Mouse (Mus musculus) liver (tissue): ENCODE results near the gene Dlx4.
A peak's percentile ranks its signal among the peaks of the same experiment; 100 is the strongest.

Experiments used
- DNase-seq: peaks from one replicate; pipeline ENCODE4 v3.0.0-alpha.2; 2020; ENCODE audit warnings: mixed read lengths

Gene Dlx4

DNA sequence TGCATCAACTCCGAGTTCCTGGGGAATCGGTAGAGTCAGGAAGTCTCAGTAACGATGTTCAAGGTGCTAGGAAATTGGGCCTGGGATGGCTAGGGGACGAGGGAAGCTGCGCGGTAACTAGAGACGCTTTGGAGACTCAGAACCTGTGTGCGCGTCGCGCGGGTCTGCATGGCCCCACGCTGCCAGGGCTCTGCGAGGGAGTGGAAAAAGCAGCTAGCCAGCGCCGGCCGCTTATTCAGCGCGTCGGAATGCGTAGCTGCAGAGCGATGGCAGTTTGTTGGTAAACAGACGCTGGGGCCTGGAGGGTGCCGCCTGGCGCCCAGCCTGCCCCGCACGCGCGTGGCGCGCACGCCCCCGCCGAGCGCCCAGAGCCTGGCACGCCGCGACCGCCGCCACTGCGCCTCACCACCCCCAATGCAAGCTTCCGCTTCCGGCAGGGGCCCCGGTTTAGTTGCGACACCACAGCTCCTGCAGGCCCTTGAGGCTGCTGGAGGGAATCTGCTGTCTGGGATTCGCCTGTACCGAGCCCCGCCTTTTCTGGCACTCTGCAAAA lies at the start of gene Dlx4:
Dlx4 (minus strand) TSS at position 413 of the 553 bp plus-strand sequence.
- peak; percentile 53 for DNase-seq

DNA sequence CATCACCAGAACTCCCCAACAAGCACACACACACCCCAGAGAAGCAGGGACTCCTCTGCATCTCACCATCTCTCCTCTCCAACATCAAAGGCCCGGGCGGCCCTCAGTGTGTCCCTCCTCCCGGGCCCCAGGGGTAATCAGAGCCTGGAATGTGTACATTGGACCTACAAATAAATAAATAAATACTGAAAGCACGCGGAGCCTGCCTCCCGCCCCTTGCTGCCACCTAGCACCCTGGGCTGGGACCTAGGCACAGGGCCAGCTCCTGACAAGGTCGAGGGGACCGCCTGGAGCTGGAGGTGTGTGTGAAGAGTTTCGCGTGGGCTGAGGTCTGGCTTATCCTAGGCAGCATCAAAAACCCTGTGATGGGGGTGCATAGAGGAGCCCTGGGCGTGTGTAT lies 43.8 kb upstream of the Dlx4 start:
- DNase-seq, result no peak

DNA sequence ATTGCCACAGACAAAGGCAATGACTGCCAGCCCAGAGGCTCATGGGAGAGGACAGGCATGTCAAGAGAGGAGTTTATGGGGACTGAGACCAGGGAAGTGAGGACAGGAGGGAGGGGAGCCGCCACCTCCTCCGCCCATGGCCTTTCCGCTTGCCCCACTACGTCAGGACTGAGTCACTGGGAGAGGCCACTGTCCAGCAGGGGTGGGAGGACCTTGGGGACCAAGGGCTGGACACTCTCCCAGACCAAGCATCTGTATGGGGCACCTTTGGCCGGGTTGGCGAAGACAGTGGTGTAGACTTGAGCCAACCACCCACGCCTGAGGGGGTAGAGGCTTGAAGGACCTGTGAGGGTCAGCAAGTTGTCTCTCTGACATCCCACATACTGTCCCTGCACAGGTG lies 40.8 kb upstream of the Dlx4 start:
- no peak for DNase-seq

DNA sequence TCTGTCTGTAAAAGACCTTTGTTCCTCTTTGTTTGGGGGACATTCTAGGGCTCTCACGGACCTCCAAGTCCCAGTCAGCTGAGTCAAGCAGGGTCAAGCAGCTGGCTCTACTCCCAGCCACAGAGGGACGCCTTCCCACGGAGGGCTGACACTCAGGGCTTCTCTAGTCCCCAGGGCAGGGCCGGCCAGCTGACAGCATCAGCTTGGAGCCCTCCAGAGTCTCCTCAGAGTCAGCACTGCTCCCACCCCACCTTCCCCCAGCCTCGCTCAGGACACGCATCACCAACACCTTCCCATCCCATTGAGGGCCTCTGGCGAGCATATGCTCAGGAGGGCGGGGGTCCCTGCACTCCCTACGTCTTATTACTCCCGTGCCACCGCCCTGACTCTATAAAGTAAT lies 39.6 kb upstream of the Dlx4 start:
- no peak for DNase-seq

DNA sequence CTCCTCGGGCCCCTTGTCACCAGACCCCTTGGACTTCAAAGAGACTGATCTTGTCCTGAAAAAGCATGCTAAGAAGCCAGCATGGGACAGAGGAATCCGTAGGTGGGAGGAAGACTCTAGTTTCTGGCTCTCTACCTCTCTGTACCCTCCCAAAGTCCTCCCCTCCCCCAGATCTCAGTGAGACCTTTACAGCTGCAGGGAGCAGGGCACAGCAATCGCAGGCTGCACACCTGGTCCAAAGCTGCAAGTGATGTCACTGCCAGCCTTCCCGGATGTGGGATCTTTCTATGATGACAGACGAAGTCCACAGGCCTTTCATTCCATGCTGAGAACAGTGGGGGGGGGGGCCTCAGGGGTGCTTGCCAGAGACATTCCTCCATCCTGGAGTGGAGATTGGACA lies 38.5 kb upstream of the Dlx4 start:
- DNase-seq, result no peak

DNA sequence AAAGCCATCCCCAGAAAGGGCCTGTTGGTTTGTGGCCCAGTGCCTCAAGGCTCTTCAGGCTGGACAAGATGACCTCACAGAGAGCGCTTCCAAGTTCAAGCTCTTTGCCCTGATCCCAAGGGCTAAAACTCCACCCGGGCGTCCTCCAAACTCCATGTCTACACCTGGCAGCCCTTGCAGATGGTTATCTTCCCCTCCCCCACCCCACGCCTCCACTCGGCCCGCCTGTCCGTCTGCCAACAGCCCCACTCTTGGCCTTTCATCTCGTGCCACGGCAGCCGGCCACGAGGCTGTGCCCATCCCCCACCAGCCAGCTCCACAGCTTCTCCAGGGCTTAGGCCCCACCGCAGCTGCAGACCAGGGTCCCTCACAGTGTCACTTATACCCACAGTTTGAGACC lies 33.2 kb upstream of the Dlx4 start:
- no peak for DNase-seq

DNA sequence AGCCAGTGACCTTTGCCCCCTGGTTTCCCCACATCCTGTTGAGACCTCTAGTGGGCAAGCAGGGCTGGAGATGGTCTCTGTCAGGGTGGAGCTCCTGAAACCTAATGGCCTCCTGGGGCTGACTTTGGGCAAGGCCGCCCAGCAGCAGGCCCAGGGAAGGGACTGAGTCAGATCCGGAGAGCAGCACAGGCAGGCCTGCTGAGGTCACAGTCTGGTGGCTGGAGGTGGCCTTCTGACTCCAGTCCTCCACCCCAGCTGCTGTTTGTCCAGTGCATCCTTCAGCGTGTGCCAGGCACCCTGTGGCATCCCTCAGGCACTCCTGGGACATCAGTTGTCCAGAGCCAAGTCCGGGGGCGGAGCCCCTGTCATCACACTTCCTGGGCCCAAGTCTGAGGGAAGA lies 19.8 kb upstream of the Dlx4 start:
- no peak for DNase-seq

DNA sequence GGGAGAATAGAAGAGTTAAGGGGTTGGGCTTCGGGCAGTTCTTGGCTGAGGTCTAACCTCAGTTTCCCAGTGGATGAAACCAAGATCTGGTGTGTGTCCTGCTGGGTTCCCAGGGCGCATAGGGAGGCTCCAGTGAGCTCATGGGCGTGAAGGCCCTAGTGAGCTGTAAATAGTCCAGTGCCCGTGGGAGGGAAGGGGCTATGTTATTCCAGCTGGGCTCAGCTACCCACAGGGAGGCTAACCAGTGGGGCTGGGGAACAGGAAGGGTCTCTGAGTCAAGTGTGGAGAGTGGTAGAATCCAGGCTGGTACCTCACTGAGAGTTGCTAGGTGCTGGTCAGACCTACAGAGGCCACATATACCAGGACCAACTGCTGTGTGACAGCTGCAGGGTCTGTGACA lies 15.6 kb upstream of the Dlx4 start:
- DNase-seq, result no peak

DNA sequence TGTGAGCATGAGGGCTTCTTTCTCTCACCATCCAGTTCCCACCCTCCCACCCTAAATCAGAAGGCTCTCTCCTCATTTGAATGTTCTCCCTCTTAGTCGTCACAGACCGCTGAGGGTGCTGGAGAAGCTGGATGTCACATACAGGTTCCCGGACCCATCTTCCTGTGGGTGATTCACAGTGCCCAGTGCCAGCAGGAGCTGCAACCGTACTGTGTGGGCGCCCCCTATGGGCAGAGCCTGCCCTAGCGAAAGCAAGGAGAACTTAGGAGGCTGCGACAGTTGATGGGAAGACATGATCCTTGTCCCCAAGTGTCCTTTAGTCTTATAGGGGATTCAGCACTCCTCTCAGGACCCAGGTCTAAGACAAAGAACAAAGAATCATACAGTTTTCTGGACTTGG lies 14.6 kb upstream of the Dlx4 start:
- peak; percentile 43 for DNase-seq

DNA sequence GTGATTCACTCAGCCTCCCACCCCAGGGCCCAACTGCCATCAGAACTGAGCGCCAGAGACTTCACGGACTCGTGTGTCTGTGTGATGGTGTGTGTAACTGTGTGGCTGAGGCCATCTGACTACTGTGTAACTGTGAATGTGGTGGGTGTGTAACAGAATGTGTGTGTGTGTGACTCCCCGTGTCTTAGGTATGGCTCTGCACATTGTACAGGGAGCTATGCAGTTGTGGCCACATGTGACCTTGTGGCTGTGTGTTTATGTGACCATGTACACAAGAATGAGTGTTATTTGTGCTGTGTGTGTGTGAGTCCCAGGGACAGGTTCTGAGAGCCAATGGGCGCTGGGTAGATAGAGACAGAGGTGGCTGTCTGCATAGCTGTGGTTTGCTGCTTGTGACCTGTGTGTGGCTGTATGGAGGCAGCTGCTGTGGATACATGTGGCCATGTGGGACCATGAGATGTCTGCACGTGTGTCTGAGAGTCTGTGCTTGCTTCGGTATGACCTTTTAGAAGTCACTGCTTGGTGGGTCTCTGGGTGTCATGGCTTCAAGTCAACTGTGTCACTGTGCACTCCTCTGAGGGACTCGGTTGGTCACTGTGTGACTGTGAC lies 13.8 kb upstream of the Dlx4 start:
- DNase-seq, result no peak

DNA sequence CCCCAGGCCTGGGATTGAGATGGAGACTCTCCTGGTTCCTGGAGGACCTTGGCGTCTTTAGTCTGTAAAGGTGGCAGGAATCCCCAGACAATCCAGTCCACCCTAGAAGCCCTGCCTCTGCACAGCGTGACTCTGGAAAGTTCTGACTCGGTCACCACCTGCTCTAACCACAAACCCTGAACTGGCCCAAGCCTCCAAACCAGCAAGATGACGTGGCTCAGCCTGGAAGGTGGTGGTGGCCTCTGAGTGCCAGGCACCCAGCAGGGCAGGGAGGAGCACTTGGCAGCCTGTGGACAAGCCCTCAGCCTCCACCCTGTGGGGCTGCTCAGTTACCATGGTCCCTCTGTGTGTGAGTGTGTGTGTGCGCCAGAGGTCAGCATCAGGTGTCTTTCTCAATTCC lies 11.8 kb upstream of the Dlx4 start:
- DNase-seq, result no peak

DNA sequence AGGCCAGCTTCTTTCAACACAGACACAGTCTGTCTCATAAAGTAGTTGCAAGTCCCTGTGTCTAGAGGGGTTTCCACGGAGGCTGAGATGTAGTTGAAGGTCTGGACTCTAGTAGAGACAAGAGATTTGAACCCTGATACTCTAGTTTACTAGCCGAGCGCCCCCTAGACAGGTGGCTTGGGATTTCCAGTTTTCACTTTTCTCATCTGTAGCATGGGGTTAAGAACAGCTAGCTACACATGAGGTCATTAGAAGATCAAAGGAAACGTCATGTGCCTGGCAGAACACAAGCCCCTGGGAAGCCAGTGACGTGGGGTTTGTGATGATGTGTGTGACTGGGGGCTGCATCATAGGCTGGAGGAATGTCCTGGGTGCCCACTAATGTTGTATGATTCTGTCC lies 11.3 kb upstream of the Dlx4 start:
- no peak for DNase-seq

DNA sequence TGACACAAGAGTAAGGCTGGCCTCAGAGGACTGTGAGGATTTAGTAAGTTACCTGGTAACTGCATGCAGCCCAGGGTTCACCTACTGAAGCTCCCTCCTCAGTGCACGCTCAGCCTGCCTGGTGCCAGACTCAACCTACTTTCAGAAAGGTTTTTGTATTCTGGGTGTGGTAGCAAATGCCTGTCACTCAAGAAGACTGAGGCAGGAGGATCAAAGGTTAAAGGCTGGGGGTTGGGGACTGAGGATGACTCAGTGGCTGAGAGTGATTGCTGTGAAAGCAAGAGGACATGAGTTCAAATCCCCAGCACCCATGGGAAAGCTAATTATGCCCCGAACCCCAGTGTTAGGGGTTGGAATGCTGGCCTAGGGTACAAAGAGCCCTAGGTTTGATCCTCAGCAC lies 9.4 kb upstream of the Dlx4 start:
- DNase-seq, result no peak

DNA sequence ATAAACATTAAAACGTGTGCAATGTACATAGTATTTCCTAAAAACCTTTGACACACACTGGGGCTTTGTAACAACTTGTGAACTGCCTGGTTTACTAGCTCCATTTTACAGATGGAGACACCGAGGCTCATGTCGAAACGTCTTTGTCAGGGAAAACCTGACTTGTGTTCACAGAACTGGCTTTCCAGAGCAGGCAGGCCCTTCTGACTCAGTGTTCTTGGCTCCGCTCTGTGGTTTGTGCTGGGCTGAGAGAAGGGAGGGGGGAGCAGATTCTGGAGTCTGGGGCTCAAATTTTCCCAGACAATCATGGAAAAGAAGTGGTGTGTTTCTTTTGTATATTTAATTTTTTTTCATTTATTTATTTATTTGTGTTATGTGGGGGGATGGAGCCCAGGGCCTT lies 7.6 kb upstream of the Dlx4 start:
- DNase-seq, result no peak

DNA sequence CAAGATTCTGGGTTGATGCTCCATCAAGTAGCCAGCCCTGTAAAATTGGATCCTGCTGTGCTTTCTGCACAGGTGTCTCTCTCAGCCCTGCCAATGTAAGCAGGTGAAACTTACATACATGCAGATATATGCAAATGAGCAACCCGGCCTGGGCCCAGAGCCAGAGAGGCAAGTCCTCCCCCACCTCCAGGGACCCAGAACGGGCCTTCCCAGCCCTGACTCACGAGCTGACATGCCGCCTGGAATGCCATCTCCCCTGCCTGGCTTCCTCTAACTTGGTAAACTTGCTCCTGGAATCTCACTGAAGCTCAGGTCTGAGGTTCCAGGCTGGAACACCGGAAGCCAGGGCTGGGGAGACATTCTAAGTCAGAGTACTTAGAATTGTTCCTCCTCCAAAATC lies 7.1 kb upstream of the Dlx4 start:
- no peak for DNase-seq

DNA sequence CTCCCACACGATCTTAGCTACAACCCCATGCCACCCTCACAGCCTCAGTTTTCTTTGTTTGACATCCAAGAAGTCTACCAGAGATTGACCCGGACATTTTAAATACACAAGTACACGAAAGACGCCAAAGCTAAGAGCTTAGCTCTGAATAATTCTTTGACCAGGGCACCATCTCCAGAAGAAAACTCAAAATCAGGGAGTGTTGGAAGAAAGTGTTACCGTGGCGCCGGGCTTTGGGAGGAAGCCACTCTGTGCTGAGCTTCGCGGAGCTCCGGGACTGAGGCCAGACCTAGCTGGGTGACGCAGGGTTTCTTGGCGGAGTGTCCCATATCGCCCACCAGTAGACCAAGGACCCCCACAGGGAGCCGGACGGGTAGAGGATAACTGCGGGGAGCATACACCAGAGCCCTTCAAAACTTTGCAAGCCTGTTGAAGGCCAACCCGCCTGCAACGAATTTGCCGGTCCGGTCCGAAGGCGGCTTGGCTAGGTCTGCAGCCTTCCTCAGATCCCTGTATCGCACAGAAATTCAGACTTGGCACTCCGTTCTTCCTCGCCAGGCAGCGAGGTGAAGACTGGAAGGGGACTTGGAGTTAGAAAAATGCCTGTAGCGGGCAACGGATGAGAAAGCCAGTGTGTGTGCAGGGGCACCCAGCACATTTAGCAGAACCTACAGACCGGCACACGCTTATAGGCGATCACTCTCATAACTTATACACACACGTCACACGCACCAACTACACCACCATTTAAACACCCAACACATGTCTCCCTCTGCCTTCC lies 4.4 kb upstream of the Dlx4 start:
- no peak for DNase-seq

DNA sequence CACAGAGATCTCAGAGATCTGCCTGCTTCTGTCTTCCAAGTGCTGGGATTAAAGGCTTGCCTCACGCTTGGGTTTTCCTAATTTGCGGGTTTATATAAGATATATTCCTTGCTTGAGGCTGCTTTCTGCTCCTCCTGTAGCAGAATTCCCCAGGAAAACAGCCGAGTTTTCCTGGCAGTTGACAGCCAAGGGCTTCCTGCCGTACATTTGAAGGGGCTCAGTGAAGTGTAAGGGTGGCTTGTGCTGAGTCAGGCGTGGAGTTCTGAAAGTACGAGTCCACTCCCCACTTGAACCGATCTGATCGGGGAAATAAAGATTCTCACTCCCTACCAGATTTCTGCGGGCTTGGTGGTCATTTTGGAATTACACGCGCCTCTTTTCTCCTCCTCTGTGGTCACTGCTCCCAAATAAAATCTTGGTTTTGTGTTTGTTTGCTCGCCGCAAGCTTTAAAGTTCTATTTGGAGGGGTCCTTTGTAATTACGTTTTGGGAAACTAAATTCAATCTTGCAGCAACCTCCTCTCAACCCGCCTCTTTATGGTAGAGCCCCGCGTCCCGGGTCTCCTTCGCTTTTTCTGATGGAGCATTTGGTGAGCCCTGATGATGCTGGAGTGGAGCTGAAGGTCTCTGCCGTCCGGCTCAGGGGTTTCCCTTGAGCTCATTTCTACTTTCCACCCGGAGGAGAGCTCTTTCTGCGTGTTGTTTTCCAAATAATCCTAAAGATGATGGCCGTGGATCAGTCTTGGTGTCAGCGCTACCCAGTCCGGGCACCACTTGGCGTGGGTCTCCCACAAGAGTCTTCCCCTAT lies 3.6 kb upstream of the Dlx4 start:
- DNase-seq, result no peak

DNA sequence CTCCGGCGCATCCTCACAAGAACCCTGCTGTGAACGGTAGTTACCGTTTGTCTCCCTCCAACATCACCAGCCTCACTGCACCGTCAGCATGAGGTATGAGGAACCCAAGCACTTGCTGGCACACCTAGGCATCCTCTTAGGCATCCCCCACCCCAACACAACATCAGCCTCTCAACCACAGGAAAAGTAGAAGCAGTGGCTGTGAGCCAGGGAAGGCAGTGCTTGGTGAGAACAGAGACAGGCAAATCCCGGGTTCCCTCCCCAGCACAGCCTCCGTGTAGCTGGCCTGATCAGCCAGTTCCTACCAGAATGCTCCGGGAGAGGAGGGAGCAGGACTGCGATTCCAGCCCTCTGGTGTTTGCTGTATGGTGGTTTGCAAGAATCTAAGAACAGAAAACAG lies 2.7 kb upstream of the Dlx4 start:
- no peak for DNase-seq

DNA sequence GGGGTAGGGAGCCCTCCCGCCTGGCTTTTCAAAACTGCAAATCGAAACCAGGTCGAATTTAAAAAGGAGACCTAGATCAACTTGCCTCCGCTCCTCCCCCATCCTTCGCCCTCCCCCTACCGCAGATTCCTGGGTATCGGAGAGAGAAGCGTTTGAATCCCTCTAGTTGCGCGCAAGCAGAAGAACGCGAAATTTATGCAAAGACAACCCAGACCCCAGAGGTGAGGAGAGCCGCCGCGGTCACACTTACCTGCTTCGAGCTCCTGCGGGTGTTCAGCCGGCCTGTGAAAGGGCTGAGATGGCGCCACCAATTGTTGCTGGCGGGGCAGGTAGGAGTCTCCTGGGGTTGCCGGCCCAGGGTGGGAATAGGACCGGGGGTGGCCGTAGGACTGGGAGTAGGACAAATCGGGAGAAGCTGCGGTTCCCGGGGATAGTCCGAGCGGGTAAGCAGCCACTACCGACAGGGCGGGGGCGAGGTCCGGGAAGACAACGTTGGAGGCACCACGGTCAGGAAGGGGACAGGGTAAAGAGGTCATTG lies 1.0 kb downstream of the Dlx4 start:
- no peak for DNase-seq

DNA sequence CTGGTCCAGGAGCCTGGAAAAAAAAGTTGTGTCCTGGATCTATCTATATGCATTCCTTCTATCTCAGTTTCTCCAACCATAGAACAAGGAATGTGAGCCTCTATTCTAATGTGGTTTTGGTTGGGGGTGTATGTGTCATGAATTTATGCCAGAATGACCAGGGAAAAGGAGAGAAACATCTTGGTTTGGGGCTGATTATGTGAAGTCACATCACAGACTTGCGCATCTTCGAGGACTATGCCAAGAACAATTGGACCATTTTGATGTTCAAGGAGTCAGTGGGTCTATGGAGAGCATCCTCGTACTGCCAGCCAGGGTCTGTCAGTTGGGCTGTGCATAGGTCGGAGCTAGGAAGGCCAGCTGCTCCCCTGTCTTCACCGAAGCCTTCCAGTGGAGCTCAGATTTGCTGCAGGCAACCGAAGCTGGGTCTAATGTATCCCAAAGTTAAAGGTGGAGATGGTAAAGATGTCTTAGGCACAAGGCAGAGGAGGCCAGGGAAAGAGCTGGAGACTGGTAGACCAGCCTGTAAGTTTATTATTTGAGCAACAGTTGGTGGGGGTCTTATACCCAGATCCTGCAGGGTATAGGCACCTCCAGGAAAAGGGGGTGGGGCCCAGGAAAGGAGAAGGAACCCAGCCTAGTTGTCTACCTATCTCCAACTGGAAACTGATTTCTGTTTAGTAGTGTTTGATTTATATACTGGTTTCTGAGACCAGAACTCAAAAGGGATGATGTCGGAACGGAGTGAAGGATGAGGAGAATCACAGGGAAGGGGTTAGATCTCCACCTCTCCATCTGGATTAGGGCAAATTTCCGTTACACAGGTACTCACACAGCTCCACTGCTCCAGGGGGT lies 1.7 kb downstream of the Dlx4 start:
- no peak for DNase-seq

DNA sequence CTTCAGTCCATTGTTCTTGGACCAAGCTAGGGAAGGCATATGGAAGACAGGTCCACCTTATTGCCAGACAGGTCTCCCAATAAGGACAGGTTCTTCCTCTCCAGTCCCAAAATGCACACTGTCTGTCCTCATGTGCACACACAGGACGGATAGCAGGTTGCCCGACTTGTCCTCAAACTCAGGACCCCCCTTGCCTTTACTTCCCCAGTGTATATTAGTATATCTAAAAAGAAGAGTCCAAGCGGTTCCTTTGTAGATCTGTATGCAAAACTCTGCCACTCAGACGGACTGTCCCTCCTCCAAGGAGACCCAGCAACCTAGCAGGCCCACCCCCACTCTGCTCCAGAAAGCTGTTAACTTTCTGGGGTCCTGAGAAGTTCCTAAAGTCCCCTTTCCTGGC lies 2.4 kb downstream of the Dlx4 start:
- no peak for DNase-seq

DNA sequence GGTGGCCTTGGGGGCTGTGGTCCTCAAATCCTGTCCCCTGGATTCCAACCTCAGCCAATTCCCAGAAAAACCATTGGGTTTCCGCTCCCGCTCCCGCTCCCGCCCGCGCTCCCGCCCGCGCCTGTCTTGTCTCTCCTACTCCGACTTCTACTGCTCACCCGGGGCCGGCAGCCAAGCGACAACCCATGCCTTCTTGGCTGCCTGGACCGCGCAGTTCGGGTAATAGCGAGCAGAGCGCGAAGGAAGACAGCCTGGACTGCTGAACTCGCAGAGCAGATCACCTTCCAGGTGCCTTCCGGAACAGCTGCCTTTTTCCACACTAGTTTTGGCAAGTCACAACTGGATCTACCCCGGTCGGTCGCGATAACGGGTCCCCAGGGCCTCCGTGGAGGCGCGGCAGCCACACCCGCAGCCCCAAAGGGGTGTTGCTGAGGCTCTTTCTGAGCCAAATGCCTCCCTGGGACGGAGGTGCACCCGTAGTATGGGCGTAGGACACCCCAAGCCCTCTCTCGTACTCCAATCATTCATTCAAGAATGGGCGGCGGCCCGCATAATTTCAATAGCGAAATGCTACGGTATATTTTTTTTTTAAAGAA lies 3.0 kb downstream of the Dlx4 start:
- DNase-seq, result peak; percentile 38
